Mouse (Mus musculus) thymus, postnatal 36 days (tissue): ENCODE data around the gene Mthfsd.
A peak's percentile ranks its signal among the peaks of the same experiment; 100 is the strongest.

ENCODE experiments used
- DNase-seq, 2 experiments: peaks; one replicate each; pipeline ENCODE4 v3.0.0; 2022; ENCODE audit warnings: mixed read lengths in 2 of 2

Mthfsd gene

GRCm38 (mm10) chr8:121071454-121071853, 36.7 kb downstream of the Mthfsd start:
- no peak for DNase-seq

- DNase-seq = no peak
Measured at GRCm38 (mm10) chr8:121063649-121064048, 44.5 kb downstream of the Mthfsd start.

GRCm38 (mm10) chr8:121062521-121062920, 45.7 kb downstream of the Mthfsd start:
- DNase-seq = no peak

DNA sequence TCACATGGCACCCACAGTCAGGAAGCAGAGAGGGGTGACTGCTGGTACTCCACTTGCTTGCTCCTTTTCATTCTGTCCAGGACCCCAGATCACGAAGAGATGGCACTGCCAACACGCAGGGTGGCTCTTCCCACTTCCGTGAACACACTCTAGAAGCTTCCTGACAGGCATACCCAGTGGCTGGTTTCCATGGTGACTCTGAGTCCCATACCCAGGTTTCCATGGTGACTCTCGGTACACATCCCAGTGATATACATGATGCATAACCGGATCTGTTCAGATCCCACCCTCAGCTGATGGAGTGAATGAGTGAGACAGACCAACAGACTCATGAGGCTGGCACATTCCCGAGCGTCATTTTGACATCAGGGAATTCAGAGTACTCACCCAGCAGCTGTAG, 49.1 kb downstream of the Mthfsd start:
- DNase-seq = no peak

GRCm38 (mm10) chr8:121058081-121058480, 50.1 kb downstream of the Mthfsd start:
- no peak for DNase-seq

GRCm38 (mm10) chr8:121047441-121047840, 60.8 kb downstream of the Mthfsd start:
- peak; percentile 35 to 44 for DNase-seq

GRCm38 (mm10) chr8:121043719-121044440, 64.3 kb downstream of the Mthfsd start:
- DNase-seq = no peak
